Mouse (Mus musculus) heart, adult 2 months (tissue): ENCODE results near the gene Alb.

ENCODE experiments used
- CTCF ChIP-seq: fragments of 200-600 bp; IDR thresholded peaks from 2 replicates; pipeline ENCODE4 v1.8.1; 2022; ENCODE audit warnings: antibody characterized with exemption, mild to moderate bottlenecking, moderate library complexity
- EP300 ChIP-seq: fragments of 200-500 bp; IDR thresholded peaks from 2 replicates; pipeline ENCODE4 v1.6.1; 2011; ENCODE audit warnings: low read depth, low read length, control low read depth; ENCODE audit not compliant: insufficient read depth
- POLR2A ChIP-seq: fragments of 200-500 bp; IDR thresholded peaks from 2 replicates; pipeline ENCODE4 v1.6.1; 2011; ENCODE audit warnings: mild to moderate bottlenecking, low read depth, low read length, control low read depth; ENCODE audit not compliant: insufficient read depth

GRCm38 (mm10) chr5:90452711-90453110 is 8.0 kb upstream of the Alb start:
- TF ChIP-seq POLR2A (no peak), CTCF (no peak), EP300 (no peak)
